Mouse (Mus musculus): ENCODE measurements around the gene Smarca4. TPM values are rescaled to one million over a fixed set of nuclear protein-coding genes. Genes with fewer than 3 reads are reported as not detected.
"Not testable (repeated sequence)": the region's sequence is repeated elsewhere in the genome, so short reads cannot be mapped to it uniquely, and the experiment has no call there.

The Smarca4 gene
- polyA plus RNA-seq, 1 experiment from 2014 or later: 47.2 TPM

- H3K4me3 ChIP-seq: no peak overlapping the region
- peaks cover 97% of the 10 kb centered on the region for H3K36me3 ChIP-seq
- WGBS (ENCODE audit: insufficient replicate concordance): 92% methylated on average over 17 of the region's 17 CpGs
Measured at GRCm38 (mm10) chr9:21677706-21678105, 61.7 kb downstream of the Smarca4 start.

GRCm38 (mm10) chr9:21680448-21680847, 64.5 kb downstream of the Smarca4 start:
- Histone ChIP-seq H3K4me1 (no peaks in the 10 kb centered on the region), H3K4me3 (no peak overlapping the region), H3K36me3 (peaks cover 97% of the 10 kb centered on the region), H3K27ac (no peak overlapping the region), H3K27me3 (replicated peaks) (no peaks in the 10 kb centered on the region), H3K9ac (no peak overlapping the region), H3K4me2 (no peak overlapping the region), H3K9me3 (replicated peaks) (no peaks in the 10 kb centered on the region)
- 74% methylated on average over 4 of the region's 4 CpGs for WGBS (ENCODE audit: insufficient replicate concordance)
- ATAC-seq: no peak

More at GRCm38 (mm10) chr9:21677706-21678105, 61.7 kb downstream of the Smarca4 start:
- Histone ChIP-seq H3K27ac (no peak overlapping the region), H3K9ac (no peak overlapping the region), H3K4me1 (no peaks in the 10 kb centered on the region), H3K27me3 (replicated peaks) (no peaks in the 10 kb centered on the region), H3K9me3 (replicated peaks) (no peaks in the 10 kb centered on the region), H3K4me2 (no peak overlapping the region)
- ATAC-seq: no peak

GRCm38 (mm10) chr9:21682827-21683226, 66.9 kb downstream of the Smarca4 start:
- Histone ChIP-seq H3K4me2 (no peak overlapping the region), H3K9me3 (replicated peaks) (no peaks in the 10 kb centered on the region), H3K4me3 (no peak overlapping the region), H3K27me3 (replicated peaks) (no peaks in the 10 kb centered on the region), H3K4me1 (no peaks in the 10 kb centered on the region), H3K27ac (no peak overlapping the region), H3K36me3 (peaks cover 97% of the 10 kb centered on the region), H3K9ac (no peak overlapping the region)
- no peak for ATAC-seq
- 82% methylated on average over 4 of the region's 4 CpGs for WGBS (ENCODE audit: insufficient replicate concordance)

GRCm38 (mm10) chr9:21683897-21684296, 67.9 kb downstream of the Smarca4 start:
- H3K27me3 ChIP-seq (replicated peaks): no peaks in the 10 kb centered on the region
- H3K4me2 ChIP-seq: no peak overlapping the region
- ATAC-seq: no peak
- peaks cover 97% of the 10 kb centered on the region for H3K36me3 ChIP-seq
- no peaks in the 10 kb centered on the region for H3K4me1 ChIP-seq
- no peaks in the 10 kb centered on the region for H3K9me3 ChIP-seq (replicated peaks)
- H3K4me3 ChIP-seq: no peak overlapping the region
- no peak overlapping the region for H3K9ac ChIP-seq
- no peak overlapping the region for H3K27ac ChIP-seq
- WGBS (ENCODE audit: insufficient replicate concordance): 75% methylated on average over 3 of the region's 3 CpGs

GRCm38 (mm10) chr9:21688554-21688953, 72.6 kb downstream of the Smarca4 start:
- peak overlapping the region; percentile 0; the same call in 1 of the 2 replicates for H3K27ac ChIP-seq
- H3K4me2 ChIP-seq: no peak overlapping the region
- no peak overlapping the region for H3K4me3 ChIP-seq
- WGBS (ENCODE audit: insufficient replicate concordance): 69% methylated on average over 7 of the region's 7 CpGs
- H3K27me3 ChIP-seq (replicated peaks): no peaks in the 10 kb centered on the region
- no peak overlapping the region for H3K9ac ChIP-seq
- H3K36me3 ChIP-seq: peaks cover 99% of the 10 kb centered on the region
- no peaks in the 10 kb centered on the region for H3K9me3 ChIP-seq (replicated peaks)
- no peaks in the 10 kb centered on the region for H3K4me1 ChIP-seq
- 0 out of 2 replicates have a peak, but pooled peaks have one; percentile 45 for ATAC-seq

- Histone ChIP-seq H3K4me3 (no peak overlapping the region), H3K36me3 (peaks cover 99% of the 10 kb centered on the region), H3K9me3 (replicated peaks) (no peaks in the 10 kb centered on the region), H3K27ac (no peak overlapping the region), H3K4me1 (no peaks in the 10 kb centered on the region), H3K27me3 (replicated peaks) (no peaks in the 10 kb centered on the region), H3K4me2 (no peak overlapping the region), H3K9ac (no peak overlapping the region)
- ATAC-seq: no peak
- WGBS (ENCODE audit: insufficient replicate concordance): 85% methylated on average over 3 of the region's 3 CpGs
Measured at GRCm38 (mm10) chr9:21690031-21690430, 74.1 kb downstream of the Smarca4 start.

- H3K36me3 ChIP-seq: peaks cover 97% of the 10 kb centered on the region
- H3K27me3 ChIP-seq (replicated peaks): no peaks in the 10 kb centered on the region
- no peaks in the 10 kb centered on the region for H3K9me3 ChIP-seq (replicated peaks)
- H3K27ac ChIP-seq: no peak overlapping the region
- no peak overlapping the region for H3K4me3 ChIP-seq
- no peak overlapping the region for H3K9ac ChIP-seq
- ATAC-seq: no peak
- no peak overlapping the region for H3K4me2 ChIP-seq
- H3K4me1 ChIP-seq: no peaks in the 10 kb centered on the region
- WGBS (ENCODE audit: insufficient replicate concordance): 45% methylated on average over 2 of the region's 2 CpGs
Measured at GRCm38 (mm10) chr9:21691862-21692261, 75.9 kb downstream of the Smarca4 start.

- Histone ChIP-seq H3K4me1 (no peaks in the 10 kb centered on the region), H3K9me3 (replicated peaks) (no peaks in the 10 kb centered on the region), H3K4me3 (no peak overlapping the region), H3K36me3 (peaks cover 97% of the 10 kb centered on the region), H3K27me3 (replicated peaks) (no peaks in the 10 kb centered on the region), H3K27ac (no peak overlapping the region), H3K4me2 (no peak overlapping the region), H3K9ac (no peak overlapping the region)
- no peak for ATAC-seq
- 93% methylated on average over 4 of the region's 4 CpGs for WGBS (ENCODE audit: insufficient replicate concordance)
Measured at GRCm38 (mm10) chr9:21692491-21692890, 76.5 kb downstream of the Smarca4 start.

- Histone ChIP-seq H3K4me3 (no peak overlapping the region), H3K4me1 (no peaks in the 10 kb centered on the region), H3K27ac (0 out of 2 replicates have a peak overlapping the region, but pooled peaks have one; percentile 36), H3K4me2 (no peak overlapping the region), H3K9ac (no peak overlapping the region), H3K36me3 (peaks cover 93% of the 10 kb centered on the region), H3K9me3 (replicated peaks) (no peaks in the 10 kb centered on the region), H3K27me3 (replicated peaks) (no peaks in the 10 kb centered on the region)
- ATAC-seq: no peak
Measured at GRCm38 (mm10) chr9:21694071-21694470, 78.1 kb downstream of the Smarca4 start.

GRCm38 (mm10) chr9:21695229-21695792, 79.3 kb downstream of the Smarca4 start:
- Histone ChIP-seq H3K4me2 (no peak overlapping the region), H3K4me3 (no peak overlapping the region), H3K27ac (no peak overlapping the region), H3K9me3 (replicated peaks) (no peaks in the 10 kb centered on the region), H3K27me3 (replicated peaks) (no peaks in the 10 kb centered on the region), H3K36me3 (peaks cover 93% of the 10 kb centered on the region), H3K4me1 (no peaks in the 10 kb centered on the region), H3K9ac (no peak overlapping the region)
- 80% methylated on average over 5 of the region's 5 CpGs for WGBS (ENCODE audit: insufficient replicate concordance)
- no peak for ATAC-seq

GRCm38 (mm10) chr9:21697121-21697520, 81.2 kb downstream of the Smarca4 start:
- Histone ChIP-seq H3K36me3 (peaks cover 94% of the 10 kb centered on the region), H3K9me3 (replicated peaks) (no peaks in the 10 kb centered on the region), H3K4me3 (no peak overlapping the region), H3K4me1 (no peaks in the 10 kb centered on the region), H3K9ac (no peak overlapping the region), H3K27ac (no peak overlapping the region), H3K4me2 (no peak overlapping the region), H3K27me3 (replicated peaks) (no peaks in the 10 kb centered on the region)
- no peak for ATAC-seq
- WGBS (ENCODE audit: insufficient replicate concordance): 85% methylated on average over 6 of the region's 6 CpGs

- not testable (repeated sequence) for H3K9ac ChIP-seq; ATAC-seq; H3K27me3 ChIP-seq (replicated peaks); H3K4me3 ChIP-seq; H3K27ac ChIP-seq; H3K9me3 ChIP-seq (replicated peaks); H3K4me2 ChIP-seq; H3K4me1 ChIP-seq
- 83% methylated on average over 6 of the region's 6 CpGs for WGBS (ENCODE audit: insufficient replicate concordance)
- peaks cover 94% of the 10 kb centered on the region for H3K36me3 ChIP-seq
Measured at GRCm38 (mm10) chr9:21699280-21699679, 83.3 kb downstream of the Smarca4 start.

- Histone ChIP-seq H3K36me3 (peaks cover 96% of the 10 kb centered on the region), H3K4me1 (no peaks in the 10 kb centered on the region), H3K4me3 (no peak overlapping the region), H3K9ac (no peak overlapping the region), H3K27me3 (replicated peaks) (no peaks in the 10 kb centered on the region), H3K9me3 (replicated peaks) (no peaks in the 10 kb centered on the region), H3K27ac (no peak overlapping the region), H3K4me2 (no peak overlapping the region)
- ATAC-seq: no peak; the same call in 1 of the 2 replicates
- 90% methylated on average over 14 of the region's 14 CpGs for WGBS (ENCODE audit: insufficient replicate concordance)
Measured at GRCm38 (mm10) chr9:21701091-21701490, 85.1 kb downstream of the Smarca4 start.
